Mouse (Mus musculus) liver, embryonic 15.5 days (tissue): ENCODE data around the gene Lhpp. TPM values are rescaled to one million over a fixed set of nuclear protein-coding genes. Genes with fewer than 3 reads are reported as not detected.
A peak's percentile ranks its signal among the peaks of the same experiment; 100 is the strongest.

ENCODE experiments used
- ATAC-seq: fragments of 200-750 bp; cut with Nextera tagmentation; 2 replicates; pipeline ENCODE4 v1.8.0; 2017; ENCODE audit warnings: moderate number of reproducible peaks, mild to moderate bottlenecking, moderate library complexity; ENCODE audit not compliant: insufficient read depth
- H3K27ac ChIP-seq: fragments of 300-500 bp; sonication (generic); replicated peaks from 2 replicates; pipeline ENCODE4 v1.5.1; 2015; ENCODE audit warnings: mild to moderate bottlenecking, inconsistent platforms
- H3K27me3 ChIP-seq: fragments of 300-500 bp; sonication (generic); 2 replicates; pipeline ENCODE4 v1.6.1; 2015; ENCODE audit warnings: mild to moderate bottlenecking, inconsistent platforms
- H3K36me3 ChIP-seq: fragments of 300-500 bp; sonication (generic); replicated peaks from 2 replicates; pipeline ENCODE4 v1.6.1; 2015; ENCODE audit warnings: moderate library complexity, mild to moderate bottlenecking, inconsistent platforms
- H3K4me1 ChIP-seq: fragments of 300-500 bp; sonication (generic); replicated peaks from 2 replicates; pipeline ENCODE4 v1.6.1; 2015; ENCODE audit warnings: inconsistent platforms
- H3K4me2 ChIP-seq: fragments of 300-500 bp; sonication (generic); 2 replicates; pipeline ENCODE4 v1.6.1; 2015; ENCODE audit warnings: moderate library complexity, mild to moderate bottlenecking, inconsistent platforms
- H3K4me3 ChIP-seq: fragments of 300-500 bp; sonication (generic); replicated peaks from 2 replicates; pipeline ENCODE4 v1.5.1; 2015; ENCODE audit warnings: mild to moderate bottlenecking, inconsistent platforms
- H3K9ac ChIP-seq: fragments of 300-500 bp; sonication (generic); 2 replicates; pipeline ENCODE4 v1.6.1; 2015; ENCODE audit warnings: moderate library complexity, mild to moderate bottlenecking, inconsistent platforms
- H3K9me3 ChIP-seq: fragments of 300-500 bp; sonication (generic); replicated peaks from 2 replicates; pipeline ENCODE4 v1.6.1; 2016; ENCODE audit warnings: inconsistent platforms
- WGBS: fragments of 180-500 bp; shearing (Covaris S2); methylation state at CpG from one replicate; pipeline ENCODE4 v1.1.7; 2015; ENCODE audit warnings: mixed read lengths; ENCODE audit not compliant: insufficient replicate concordance; 5-methylcytosine and 5-hydroxymethylcytosine counted together
- polyA plus RNA-seq: library from polyadenylated mRNA; unstranded; fragments of >200 nt; fragmentation: Nextera tagmentation; extraction: Ambion mirVana; gene quantifications from 2 replicates; pipeline ENCODE4 v1.2.1, GENCODE M21; 2015

Gene Lhpp
- 4.8 and 5.0 TPM in 2 replicates for polyA plus RNA-seq

DNA sequence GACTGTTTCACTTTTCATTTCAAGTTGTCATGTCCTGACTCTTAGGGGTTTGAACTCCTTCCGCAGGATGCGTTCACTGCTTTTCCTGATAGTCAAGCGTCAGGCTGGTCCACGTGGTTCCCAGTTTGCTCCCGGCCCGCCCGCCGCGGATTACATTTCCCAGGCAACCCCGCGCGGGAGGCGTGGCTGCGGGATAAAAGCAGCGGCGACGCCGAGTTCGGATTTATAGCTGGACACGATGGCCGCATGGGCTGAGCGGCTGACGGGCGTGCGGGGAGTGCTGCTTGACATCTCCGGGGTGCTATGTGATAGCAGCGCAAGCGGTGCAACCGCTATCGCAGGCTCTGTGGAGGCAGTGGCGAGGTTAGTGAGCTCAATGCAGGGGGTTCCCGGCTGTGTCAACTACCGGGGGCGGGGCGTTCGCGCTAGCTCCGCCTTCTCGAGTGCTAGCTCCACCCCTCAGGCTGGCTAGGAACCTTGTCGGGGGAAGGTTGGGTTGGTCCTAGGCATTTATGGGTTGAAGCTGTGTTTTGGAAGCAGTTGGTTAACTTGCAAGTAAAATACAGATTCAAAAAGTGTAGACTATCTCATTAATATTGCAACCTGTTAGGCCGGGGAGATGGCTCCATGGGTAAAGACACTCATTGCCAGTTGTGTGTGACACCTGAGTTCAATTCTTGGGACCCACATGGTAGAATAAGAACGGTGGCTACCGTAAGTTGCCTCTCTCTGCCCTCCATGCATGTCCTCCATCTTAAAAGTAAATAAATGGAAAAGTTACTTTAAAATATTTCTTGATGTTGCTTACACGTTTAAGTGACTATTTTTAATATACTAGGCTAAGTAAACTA, at the start of gene Lhpp:
Gene Lhpp (plus strand): TSS at position 171 of the 851 bp plus-strand sequence.
- Histone ChIP-seq H3K4me2 (peak within 1 kb of the TSS; percentile 78), H3K36me3 (no peaks in the 10 kb centered on the region), H3K4me1 (peaks cover 21% of the 10 kb centered on the region), H3K27me3 (peaks cover 30% of the 10 kb centered on the region), H3K4me3 (peak within 1 kb of the TSS; percentile 62), H3K9me3 (no peaks in the 10 kb centered on the region), H3K9ac (peak within 1 kb of the TSS; percentile 12; the same call in 1 of the 2 replicates), H3K27ac (no peak within 1 kb of the TSS)
- ATAC-seq, result peak; percentile 84
- WGBS, result 6% methylated on average over 44 of the region's 44 CpGs

- Histone ChIP-seq H3K4me1 (peaks cover 26% of the 10 kb centered on the region), H3K4me3 (no peak overlapping the region), H3K9me3 (no peaks in the 10 kb centered on the region), H3K36me3 (peaks cover 77% of the 10 kb centered on the region), H3K27ac (no peak overlapping the region), H3K4me2 (no peak overlapping the region), H3K9ac (no peak overlapping the region), H3K27me3 (0 out of 2 replicates have a peak, but pooled peaks cover 6% of the 10 kb centered on the region)
- ATAC-seq, result no peak
- WGBS, result 69% methylated on average over 1 of the region's 1 CpGs
Observed at GRCm38 (mm10) chr7:132565831-132566230, 44.6 kb upstream of the Lhpp start.

GRCm38 (mm10) chr7:132568817-132569216, 41.6 kb upstream of the Lhpp start:
- ATAC-seq, result no peak
- no peak overlapping the region for H3K4me3 ChIP-seq
- H3K4me2 ChIP-seq, result no peak overlapping the region
- no peak overlapping the region for H3K27ac ChIP-seq
- WGBS, result 80% methylated on average over 6 of the region's 6 CpGs
- peaks cover 54% of the 10 kb centered on the region for H3K4me1 ChIP-seq
- peaks cover 9% of the 10 kb centered on the region; the same call in 1 of the 2 replicates for H3K27me3 ChIP-seq
- no peaks in the 10 kb centered on the region for H3K9me3 ChIP-seq
- H3K9ac ChIP-seq, result no peak overlapping the region
- peaks cover 47% of the 10 kb centered on the region for H3K36me3 ChIP-seq

- Histone ChIP-seq H3K27me3 (peaks cover 9% of the 10 kb centered on the region; the same call in 1 of the 2 replicates), H3K4me2 (peak overlapping the region; percentile 38), H3K27ac (peak overlapping the region; percentile 38), H3K4me1 (peaks cover 65% of the 10 kb centered on the region), H3K36me3 (peaks cover 35% of the 10 kb centered on the region), H3K9me3 (no peaks in the 10 kb centered on the region), H3K9ac (0 out of 2 replicates have a peak overlapping the region, but pooled peaks have one; percentile 2), H3K4me3 (no peak overlapping the region)
- WGBS, result 43% methylated on average over 5 of the region's 5 CpGs
- peak; percentile 90 for ATAC-seq
Observed at GRCm38 (mm10) chr7:132570071-132570470, 40.4 kb upstream of the Lhpp start.

DNA sequence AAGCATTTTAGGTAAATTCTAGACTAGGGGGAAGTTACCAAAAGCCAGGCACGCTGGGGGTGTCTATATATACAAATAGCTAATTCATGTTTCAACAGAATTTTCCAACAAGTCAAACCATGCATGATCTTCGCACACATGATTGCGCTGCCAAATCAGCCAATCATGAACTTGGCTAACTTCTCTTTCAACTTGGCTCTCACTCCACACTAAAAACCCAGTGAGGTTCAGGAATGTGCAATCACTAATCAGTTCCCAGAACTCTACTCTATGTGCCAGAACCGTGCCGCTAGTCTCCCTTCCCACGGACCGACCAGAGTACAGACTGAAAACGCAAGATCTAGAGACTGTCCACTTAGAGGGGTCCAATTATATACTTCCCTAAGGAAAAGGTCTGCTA, 39.0 kb upstream of the Lhpp start:
- H3K4me3 ChIP-seq, result no peak overlapping the region
- H3K9ac ChIP-seq, result no peak overlapping the region
- peaks cover 9% of the 10 kb centered on the region; the same call in 1 of the 2 replicates for H3K27me3 ChIP-seq
- H3K4me1 ChIP-seq, result peaks cover 73% of the 10 kb centered on the region
- WGBS, result 79% methylated on average over 8 of the region's 8 CpGs
- H3K4me2 ChIP-seq, result no peak overlapping the region
- H3K27ac ChIP-seq, result no peak overlapping the region
- H3K9me3 ChIP-seq, result no peaks in the 10 kb centered on the region
- peaks cover 27% of the 10 kb centered on the region for H3K36me3 ChIP-seq
- no peak for ATAC-seq

DNA sequence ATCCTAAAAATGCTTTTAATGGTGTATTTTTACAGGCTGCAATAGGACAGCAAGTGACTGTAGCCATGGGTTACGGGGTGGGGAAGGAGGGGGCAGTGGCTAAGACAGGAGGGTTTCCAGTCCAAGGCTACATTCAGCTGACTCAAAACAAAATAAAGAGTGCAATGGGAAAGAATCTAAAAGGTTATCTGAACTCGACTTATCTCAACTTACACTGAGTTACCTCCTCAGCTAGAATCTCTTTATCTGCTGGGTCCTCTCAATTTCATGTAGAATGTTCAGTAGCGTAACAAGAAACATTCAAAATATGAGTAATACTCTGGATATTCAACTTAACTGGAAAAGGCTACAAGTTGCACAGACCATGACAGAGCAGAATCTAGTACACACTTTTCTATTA, 37.7 kb upstream of the Lhpp start:
- peaks cover 80% of the 10 kb centered on the region for H3K4me1 ChIP-seq
- peaks cover 18% of the 10 kb centered on the region for H3K27me3 ChIP-seq
- WGBS, result 29% methylated on average over 3 of the region's 3 CpGs
- no peak for ATAC-seq
- H3K9ac ChIP-seq, result no peak overlapping the region
- H3K4me3 ChIP-seq, result no peak overlapping the region; the same call in 1 of the 2 replicates
- H3K9me3 ChIP-seq, result no peaks in the 10 kb centered on the region
- peak overlapping the region; percentile 42; the same call in 1 of the 2 replicates for H3K27ac ChIP-seq
- H3K36me3 ChIP-seq, result peaks cover 20% of the 10 kb centered on the region
- H3K4me2 ChIP-seq, result peak overlapping the region; percentile 47

GRCm38 (mm10) chr7:132573205-132573604, 37.2 kb upstream of the Lhpp start:
- Histone ChIP-seq H3K4me3 (no peak overlapping the region), H3K36me3 (peaks cover 16% of the 10 kb centered on the region), H3K4me1 (peaks cover 77% of the 10 kb centered on the region), H3K9ac (no peak overlapping the region), H3K27ac (peak overlapping the region; percentile 42), H3K4me2 (peak overlapping the region; percentile 47), H3K27me3 (peaks cover 23% of the 10 kb centered on the region), H3K9me3 (no peaks in the 10 kb centered on the region)
- WGBS, result 70% methylated on average over 6 of the region's 6 CpGs
- ATAC-seq, result no peak

DNA sequence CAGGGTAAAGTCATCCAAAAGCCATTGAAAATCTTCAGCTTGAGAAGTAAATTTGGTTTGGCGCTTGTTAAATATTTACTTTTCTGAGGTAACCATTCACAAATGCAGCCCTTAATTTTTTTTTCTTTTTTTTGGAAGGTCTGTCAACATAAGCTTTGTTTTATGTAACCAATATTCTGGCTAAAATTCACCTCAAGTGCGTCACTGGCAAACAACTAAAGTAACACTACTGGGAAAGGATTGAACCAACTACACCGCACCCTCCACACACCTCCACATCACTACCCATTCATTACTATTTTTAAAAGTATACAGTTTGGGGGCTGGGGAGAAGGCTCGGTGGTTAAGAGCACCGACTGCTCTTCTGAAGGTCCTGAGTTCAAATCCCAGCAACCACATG, 35.8 kb upstream of the Lhpp start:
- 74% methylated on average over 5 of the region's 5 CpGs for whole genome bisulfite sequencing
- Histone ChIP-seq H3K36me3 (peaks cover 3% of the 10 kb centered on the region; the same call in 1 of the 2 replicates), H3K4me2 (peak overlapping the region; percentile 87; the same call in 1 of the 2 replicates), H3K27ac (no peak overlapping the region), H3K4me3 (no peak overlapping the region), H3K4me1 (peaks cover 65% of the 10 kb centered on the region), H3K9ac (no peak overlapping the region), H3K9me3 (no peaks in the 10 kb centered on the region), H3K27me3 (peaks cover 32% of the 10 kb centered on the region)
- no peak for ATAC-seq

DNA sequence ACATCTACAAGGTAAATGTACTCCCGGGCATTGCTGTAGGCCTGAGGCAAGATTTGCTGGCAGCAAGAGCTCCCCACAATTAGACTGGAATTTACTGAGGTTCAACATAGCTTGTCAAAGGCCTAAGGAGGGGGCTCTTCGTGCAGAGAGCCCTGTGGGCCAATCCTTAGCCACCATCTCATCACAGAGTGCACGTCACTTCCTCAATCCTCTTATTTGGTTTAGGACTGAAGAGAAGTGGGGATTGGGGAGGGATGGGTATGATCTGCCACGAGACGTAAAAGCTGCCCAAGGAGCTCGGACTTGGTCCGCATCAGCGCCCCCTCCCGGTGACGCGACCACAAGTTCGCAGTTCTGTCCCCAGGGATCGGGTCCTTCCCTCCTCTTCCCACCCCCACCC, 34.8 kb upstream of the Lhpp start:
- H3K4me1 ChIP-seq, result peaks cover 55% of the 10 kb centered on the region
- ATAC-seq, result peak; percentile 75
- H3K9ac ChIP-seq, result peak overlapping the region; percentile 88
- no peaks in the 10 kb centered on the region for H3K36me3 ChIP-seq
- peak overlapping the region; percentile 87 for H3K4me3 ChIP-seq
- WGBS, result under 1% methylated on average over 13 of the region's 13 CpGs
- peak overlapping the region; percentile 87 for H3K4me2 ChIP-seq
- no peaks in the 10 kb centered on the region for H3K9me3 ChIP-seq
- peak overlapping the region; percentile 92 for H3K27ac ChIP-seq
- H3K27me3 ChIP-seq, result peaks cover 36% of the 10 kb centered on the region

- peak within 1 kb of the TSS; percentile 88 for H3K9ac ChIP-seq
Observed at GRCm38 (mm10) chr7:132576116-132576650, 34.3 kb upstream of the Lhpp start, which contains the start of gene Oat. Gene Oat, minus strand, starts transcription at chr7:132576398.

GRCm38 (mm10) chr7:132576891-132577290, 33.5 kb upstream of the Lhpp start:
- Histone ChIP-seq H3K36me3 (no peaks in the 10 kb centered on the region), H3K4me2 (peak overlapping the region; percentile 87), H3K9ac (peak overlapping the region; percentile 50), H3K4me3 (peak overlapping the region; percentile 87), H3K27ac (peak overlapping the region; percentile 92; the same call in 1 of the 2 replicates), H3K4me1 (peaks cover 43% of the 10 kb centered on the region), H3K27me3 (peaks cover 44% of the 10 kb centered on the region), H3K9me3 (no peaks in the 10 kb centered on the region)
- no peak for ATAC-seq
- 40% methylated on average over 4 of the region's 4 CpGs for WGBS

More at GRCm38 (mm10) chr7:132576116-132576650, 34.3 kb upstream of the Lhpp start, which contains the start of gene Oat:
- no peaks in the 10 kb centered on the region for H3K36me3 ChIP-seq
- peak within 1 kb of the TSS; percentile 87 for H3K4me2 ChIP-seq
- peak; percentile 94 for ATAC-seq
- peaks cover 51% of the 10 kb centered on the region for H3K4me1 ChIP-seq
- H3K4me3 ChIP-seq, result peak within 1 kb of the TSS; percentile 87
- WGBS, result under 1% methylated on average over 49 of the region's 49 CpGs
- H3K9me3 ChIP-seq, result no peaks in the 10 kb centered on the region
- H3K27me3 ChIP-seq, result peaks cover 40% of the 10 kb centered on the region
- H3K27ac ChIP-seq, result peak within 1 kb of the TSS; percentile 92
